Mouse (Mus musculus) left cerebral cortex, adult 9 months (tissue): ENCODE data around the gene Nek5.

Experiments
- DNase-seq, 2 experiments: peaks; one replicate each; pipeline ENCODE4 v3.0.0; 2022; ENCODE audit warnings: low spot score in 2 of 2

The Nek5 gene

GRCm38 (mm10) chr8:22089226-22089625 lies 35.6 kb downstream of the Nek5 start:
- no peak for DNase-seq

GRCm38 (mm10) chr8:22079313-22080007 lies 45.4 kb downstream of the Nek5 start:
- DNase-seq = no peak

GRCm38 (mm10) chr8:22061126-22061525 lies 63.7 kb downstream of the Nek5 start:
- DNase-seq = no peak

- DNase-seq = peak; percentile 96
These were observed 64.4 kb downstream of the Nek5 start, which contains the start of gene Alg11 for GRCm38 (mm10) chr8:22060446-22060889. TSS of gene Alg11 (plus strand) at chr8:22060721.

- DNase-seq = peak; percentile 19 to 34
These were observed 64.9 kb downstream of the Nek5 start, which contains the start of gene Atp7b for GRCm38 (mm10) chr8:22059821-22060445. TSS of gene Atp7b (minus strand) at chr8:22060305.

DNA sequence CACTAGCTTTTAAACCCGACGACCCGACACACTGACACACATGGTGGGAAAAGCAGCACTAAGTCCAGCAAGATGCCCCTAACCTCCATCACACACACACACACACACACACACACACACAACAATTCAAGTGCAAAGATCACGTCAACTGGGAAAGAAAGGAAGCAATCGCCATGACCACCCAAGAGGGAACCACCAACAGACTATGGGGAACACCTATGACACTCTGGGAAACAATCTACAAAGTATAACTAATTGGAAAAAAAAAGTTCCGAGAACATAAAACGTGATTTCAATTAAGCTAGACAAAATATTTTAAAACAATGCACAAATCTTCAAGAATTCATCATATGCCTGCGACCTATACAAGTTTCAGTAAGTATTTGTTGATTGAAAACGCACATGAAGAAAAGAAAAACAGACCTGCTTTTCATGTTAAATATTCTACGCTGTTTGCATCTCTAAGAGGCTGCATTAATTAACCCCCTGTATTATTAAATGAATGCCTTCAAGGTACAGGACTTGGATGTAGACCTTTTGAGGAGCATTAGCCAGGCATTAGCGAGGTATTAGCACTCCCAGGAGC lies 65.6 kb downstream of the Nek5 start:
- no peak for DNase-seq

DNA sequence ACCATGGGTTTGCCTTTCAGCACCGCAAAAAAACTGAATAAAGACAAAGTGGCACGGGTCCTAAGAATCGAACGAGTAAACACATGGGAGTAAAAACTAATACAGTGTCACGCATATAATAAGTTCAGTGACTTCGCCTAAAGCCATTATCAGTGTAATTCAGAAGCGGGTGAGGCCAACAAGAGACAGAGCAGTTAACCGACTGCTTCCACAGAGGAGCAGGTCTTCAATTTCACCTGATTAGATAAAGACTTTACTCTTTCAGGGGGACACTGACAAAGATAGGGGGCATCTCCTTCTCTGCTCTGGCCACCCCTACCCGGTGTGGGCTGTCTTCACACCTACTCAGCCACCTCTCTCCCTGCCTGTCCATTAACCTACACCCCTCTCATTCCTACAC lies 66.5 kb downstream of the Nek5 start:
- DNase-seq = no peak

GRCm38 (mm10) chr8:22056850-22057249 lies 68.0 kb downstream of the Nek5 start:
- DNase-seq = no peak

GRCm38 (mm10) chr8:22055492-22055877 lies 69.4 kb downstream of the Nek5 start:
- DNase-seq = no peak

DNA sequence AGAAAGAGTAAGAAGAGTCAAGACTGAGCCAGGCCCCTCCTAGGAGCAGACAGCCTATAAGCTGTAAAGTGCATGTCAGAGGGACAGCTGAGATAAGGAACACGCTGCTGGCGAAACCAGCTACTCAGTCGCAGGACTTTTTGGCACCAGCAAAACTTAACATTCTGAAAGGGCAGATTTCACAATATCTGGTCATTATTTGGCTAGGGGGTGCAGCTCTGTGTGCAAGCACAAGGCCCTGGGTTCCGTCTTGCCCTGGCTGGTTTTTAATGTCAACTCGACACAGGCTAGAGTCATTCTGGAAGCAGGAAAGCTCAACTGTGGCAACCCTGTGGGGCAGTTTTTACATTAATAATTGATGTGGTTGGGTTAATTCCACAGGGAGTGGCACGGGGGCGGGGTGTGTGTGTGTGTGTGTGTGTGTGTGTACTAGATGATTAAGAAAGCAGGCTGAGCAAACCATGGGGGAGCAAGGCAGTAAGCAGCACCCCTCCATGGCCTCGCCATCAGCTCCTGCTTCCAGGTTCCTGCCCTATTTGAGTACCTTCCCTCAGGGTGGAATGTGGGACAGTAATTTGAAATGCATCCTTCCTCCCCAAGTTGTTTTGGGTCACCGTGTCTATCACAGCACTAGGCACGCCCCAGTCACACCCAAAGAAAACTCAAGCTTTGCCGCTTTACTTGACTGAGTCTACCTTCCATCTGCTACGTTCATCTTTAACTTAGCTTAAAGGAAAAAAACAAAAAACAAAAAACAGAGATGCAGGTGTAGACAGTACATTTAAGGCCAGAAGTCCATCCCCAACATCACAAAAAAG lies 70.0 kb downstream of the Nek5 start:
- no peak for DNase-seq

- peak in 1 of 2 experiments; percentile 12 for DNase-seq
These were observed 77.0 kb downstream of the Nek5 start for GRCm38 (mm10) chr8:22047699-22048464.

- DNase-seq = no peak
These were observed 81.1 kb downstream of the Nek5 start for GRCm38 (mm10) chr8:22043706-22044105.

DNA sequence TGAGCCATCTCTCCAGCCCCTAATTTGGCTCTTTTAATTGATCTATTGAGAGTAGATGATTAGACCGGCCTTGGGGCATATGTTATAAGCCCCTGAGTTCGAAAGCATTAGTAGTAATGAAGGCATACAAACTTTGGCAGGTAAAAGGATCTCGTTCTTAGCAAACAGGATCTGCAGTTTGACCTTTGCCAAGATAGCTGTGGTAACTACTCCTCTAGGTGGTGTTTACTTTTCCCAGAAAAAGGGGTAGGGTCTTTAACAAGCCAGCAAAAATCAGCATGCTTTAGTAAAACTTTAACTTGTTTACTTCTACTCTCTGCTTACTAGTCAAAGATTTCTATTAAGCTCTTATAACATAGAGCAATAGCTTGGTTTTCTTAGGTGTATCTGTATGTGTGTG lies 82.3 kb downstream of the Nek5 start:
- DNase-seq = no peak

- no peak for DNase-seq
These were observed 84.7 kb downstream of the Nek5 start for GRCm38 (mm10) chr8:22040153-22040509.

GRCm38 (mm10) chr8:22039468-22040152 lies 85.2 kb downstream of the Nek5 start:
- DNase-seq = no peak

- no peak for DNase-seq
These were observed 87.8 kb downstream of the Nek5 start for GRCm38 (mm10) chr8:22037022-22037421.

DNA sequence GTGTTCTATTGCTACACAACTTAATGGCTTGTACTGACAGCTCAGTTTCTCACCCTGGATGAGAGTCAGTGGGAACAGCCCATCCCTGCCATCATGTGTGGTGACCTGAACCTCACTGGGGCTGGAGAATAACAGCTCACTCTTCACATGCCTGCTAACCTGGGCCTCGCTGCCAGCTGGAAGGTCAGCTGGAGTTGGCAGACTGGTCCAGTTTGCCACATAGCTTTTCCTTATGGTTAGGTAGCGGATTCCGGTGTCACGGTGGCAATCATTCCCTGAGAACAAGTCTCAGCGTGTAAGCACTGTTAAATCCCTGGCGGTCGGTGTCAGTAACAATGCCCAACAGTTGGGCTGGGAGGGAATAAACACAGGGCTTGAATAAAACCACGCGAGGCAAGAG lies 88.7 kb downstream of the Nek5 start:
- DNase-seq = no peak

GRCm38 (mm10) chr8:22030990-22031389 lies 93.9 kb downstream of the Nek5 start:
- no peak for DNase-seq

- DNase-seq = no peak
These were observed 95.9 kb downstream of the Nek5 start for GRCm38 (mm10) chr8:22028973-22029372.

GRCm38 (mm10) chr8:22025241-22025640 lies 99.6 kb downstream of the Nek5 start:
- no peak for DNase-seq
